Mouse (Mus musculus): ENCODE data around the gene Gkap1. TPM values are rescaled to one million over a fixed set of nuclear protein-coding genes. Genes with fewer than 3 reads are reported as not detected.

Gene Gkap1
- polyA plus RNA-seq, 1 experiment = 195 TPM

DNA sequence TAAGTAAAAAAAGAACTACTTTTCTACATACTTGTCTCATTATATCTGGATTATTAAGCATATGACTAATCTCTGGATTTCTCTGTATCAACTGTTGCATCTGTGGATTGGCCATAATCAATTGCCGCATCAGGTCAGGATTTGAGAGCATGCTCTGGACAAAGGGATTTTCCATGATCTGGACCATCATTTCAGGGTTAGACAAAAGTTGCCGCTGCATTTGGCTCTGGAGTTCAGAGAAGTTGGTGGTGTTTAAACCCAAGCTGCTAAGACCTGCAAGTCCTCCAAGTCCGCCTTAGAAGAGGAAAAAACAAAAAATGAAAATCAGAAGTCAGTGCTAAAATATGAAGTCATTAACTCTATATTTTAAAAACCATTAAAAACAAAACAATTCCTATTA is 82.3 kb downstream of the Gkap1 start:
- no peak for TF ChIP-seq POLR2A (IDR thresholded peaks at IDR 0.05; ENCODE audit: control insufficient read depth, low read depth, low read length)
- no peak for TF ChIP-seq CTCF (IDR thresholded peaks at IDR 0.05; ENCODE audit: control insufficient read depth, insufficient read depth, insufficient replicate concordance, low read depth, low read length)
- no peak overlapping the region for H3K27ac ChIP-seq (ENCODE audit: control insufficient read depth, insufficient read depth, low read depth, low read length)
- peaks cover 1% of the 10 kb centered on the region; the same call in 1 of the 2 replicates for H3K4me1 ChIP-seq (ENCODE audit: control insufficient read depth, insufficient read depth, low read length)
- no peak overlapping the region for H3K4me3 ChIP-seq (ENCODE audit: control insufficient read depth, low read depth, low read length)
- no peaks in the 10 kb centered on the region; the same call in none of the 2 replicates for H3K36me3 ChIP-seq (ENCODE audit: control insufficient read depth, insufficient read depth, low read length)
- no peaks in the 10 kb centered on the region for H3K27me3 ChIP-seq (ENCODE audit: control insufficient read depth, insufficient read depth, low read length)

DNA sequence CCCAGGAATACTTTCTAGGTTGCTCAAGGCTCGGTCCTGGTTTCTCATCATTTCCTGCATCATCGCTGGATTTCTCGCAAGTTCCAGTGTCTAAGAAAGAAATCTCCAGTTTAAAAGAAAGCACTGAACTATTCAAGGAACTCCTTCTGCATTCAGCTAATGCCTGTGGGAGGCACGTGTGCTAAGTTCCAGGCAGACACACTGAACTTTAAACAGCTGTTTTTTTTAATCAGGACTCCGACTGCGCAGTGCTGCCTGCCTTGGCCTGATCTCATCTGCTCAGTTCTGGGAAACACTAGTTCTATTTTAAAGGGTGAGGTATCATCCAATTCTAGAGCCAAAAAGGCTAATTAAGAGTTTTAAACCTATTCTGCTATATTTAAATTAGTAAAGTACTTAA is 83.4 kb downstream of the Gkap1 start:
- no peaks in the 10 kb centered on the region; the same call in none of the 2 replicates for H3K36me3 ChIP-seq (ENCODE audit: control insufficient read depth, insufficient read depth, low read length)
- H3K4me3 ChIP-seq (ENCODE audit: control insufficient read depth, low read depth, low read length) = no peak overlapping the region
- TF ChIP-seq CTCF (IDR thresholded peaks at IDR 0.05; ENCODE audit: control insufficient read depth, insufficient read depth, insufficient replicate concordance, low read depth, low read length) = no peak
- no peaks in the 10 kb centered on the region for H3K27me3 ChIP-seq (ENCODE audit: control insufficient read depth, insufficient read depth, low read length)
- no peak overlapping the region; the same call in 1 of the 2 replicates for H3K27ac ChIP-seq (ENCODE audit: control insufficient read depth, insufficient read depth, low read depth, low read length)
- peaks cover 2% of the 10 kb centered on the region; the same call in 1 of the 2 replicates for H3K4me1 ChIP-seq (ENCODE audit: control insufficient read depth, insufficient read depth, low read length)

DNA sequence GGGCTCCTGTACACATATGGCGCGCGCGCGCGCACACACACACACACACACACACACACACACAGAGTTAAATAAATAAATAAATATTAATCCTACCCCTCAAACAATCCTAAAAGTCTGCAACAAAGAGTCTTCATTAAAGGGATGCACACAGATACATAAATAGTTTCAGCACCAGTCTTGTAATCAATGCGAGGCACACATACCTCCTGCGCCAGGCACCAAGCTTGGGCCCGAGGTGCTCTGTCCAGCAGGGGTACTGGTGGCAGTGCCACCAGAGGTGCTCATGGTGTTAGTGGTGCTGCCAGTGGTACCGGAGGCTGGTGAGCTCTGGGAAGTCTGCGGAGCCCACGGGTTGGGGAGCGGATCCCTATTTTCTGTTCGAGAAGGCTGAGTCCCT is 84.0 kb downstream of the Gkap1 start:
- peaks cover 2% of the 10 kb centered on the region; the same call in 1 of the 2 replicates for H3K4me1 ChIP-seq (ENCODE audit: control insufficient read depth, insufficient read depth, low read length)
- no peak overlapping the region for H3K4me3 ChIP-seq (ENCODE audit: control insufficient read depth, low read depth, low read length)
- H3K27ac ChIP-seq (ENCODE audit: control insufficient read depth, insufficient read depth, low read depth, low read length) = no peak overlapping the region; the same call in 1 of the 2 replicates
- TF ChIP-seq CTCF (IDR thresholded peaks at IDR 0.05; ENCODE audit: control insufficient read depth, insufficient read depth, insufficient replicate concordance, low read depth, low read length) (no peak), POLR2A (IDR thresholded peaks at IDR 0.05; ENCODE audit: control insufficient read depth, low read depth, low read length) (no peak)
- no peaks in the 10 kb centered on the region; the same call in none of the 2 replicates for H3K36me3 ChIP-seq (ENCODE audit: control insufficient read depth, insufficient read depth, low read length)
- H3K27me3 ChIP-seq (ENCODE audit: control insufficient read depth, insufficient read depth, low read length) = no peaks in the 10 kb centered on the region

DNA sequence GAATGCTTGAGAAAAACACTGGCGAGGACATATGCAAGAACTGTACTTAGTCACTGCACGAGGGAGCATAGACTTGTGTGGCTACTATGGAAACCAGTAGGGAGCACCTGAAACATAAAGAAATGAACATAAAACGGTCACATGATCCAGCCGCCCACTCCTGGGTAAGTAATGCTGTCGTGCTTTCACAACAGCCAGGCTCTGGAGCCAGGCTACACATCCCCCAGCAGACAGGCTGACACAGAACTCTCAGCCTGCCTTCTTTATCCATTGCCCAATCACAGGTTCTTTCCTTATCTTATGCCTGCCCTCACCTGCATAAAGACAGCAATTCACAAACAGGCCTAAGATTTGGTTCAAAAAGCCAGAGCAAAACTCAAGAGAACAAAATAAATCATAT is 86.0 kb downstream of the Gkap1 start:
- TF ChIP-seq POLR2A (IDR thresholded peaks at IDR 0.05; ENCODE audit: control insufficient read depth, low read depth, low read length) (no peak), CTCF (IDR thresholded peaks at IDR 0.05; ENCODE audit: control insufficient read depth, insufficient read depth, insufficient replicate concordance, low read depth, low read length) (no peak)
- Histone ChIP-seq H3K4me1 (ENCODE audit: control insufficient read depth, insufficient read depth, low read length) (peaks cover 2% of the 10 kb centered on the region; the same call in 1 of the 2 replicates), H3K27ac (ENCODE audit: control insufficient read depth, insufficient read depth, low read depth, low read length) (no peak overlapping the region), H3K27me3 (ENCODE audit: control insufficient read depth, insufficient read depth, low read length) (no peaks in the 10 kb centered on the region), H3K36me3 (ENCODE audit: control insufficient read depth, insufficient read depth, low read length) (no peaks in the 10 kb centered on the region; the same call in none of the 2 replicates), H3K4me3 (ENCODE audit: control insufficient read depth, low read depth, low read length) (no peak overlapping the region)

DNA sequence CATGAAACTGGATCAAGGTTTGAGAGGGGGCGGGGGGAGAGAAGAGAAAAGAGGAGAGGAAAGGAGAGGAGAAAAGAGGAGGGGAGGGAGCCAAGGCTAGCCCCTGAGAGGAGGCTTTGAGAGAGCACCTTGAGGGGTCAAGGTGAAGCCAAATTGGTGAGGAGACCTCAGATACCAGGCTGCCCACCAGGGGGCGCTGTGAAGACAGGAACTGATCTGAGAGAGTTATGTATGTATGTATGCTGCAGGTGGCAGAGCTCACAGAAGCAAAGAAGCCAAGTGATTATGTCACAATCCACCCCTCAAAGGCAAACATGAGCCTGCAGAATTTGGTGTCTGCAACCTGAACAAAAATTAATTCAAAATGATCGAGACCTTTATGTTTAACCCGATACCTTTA is 87.1 kb downstream of the Gkap1 start:
- Histone ChIP-seq H3K36me3 (ENCODE audit: control insufficient read depth, insufficient read depth, low read length) (no peaks in the 10 kb centered on the region; the same call in none of the 2 replicates), H3K4me3 (ENCODE audit: control insufficient read depth, low read depth, low read length) (no peak overlapping the region), H3K27ac (ENCODE audit: control insufficient read depth, insufficient read depth, low read depth, low read length) (no peak overlapping the region), H3K27me3 (ENCODE audit: control insufficient read depth, insufficient read depth, low read length) (no peaks in the 10 kb centered on the region), H3K4me1 (ENCODE audit: control insufficient read depth, insufficient read depth, low read length) (peaks cover 2% of the 10 kb centered on the region; the same call in 1 of the 2 replicates)
- no peak for TF ChIP-seq POLR2A (IDR thresholded peaks at IDR 0.05; ENCODE audit: control insufficient read depth, low read depth, low read length)
- TF ChIP-seq CTCF (IDR thresholded peaks at IDR 0.05; ENCODE audit: control insufficient read depth, insufficient read depth, insufficient replicate concordance, low read depth, low read length) = peak; percentile 82

DNA sequence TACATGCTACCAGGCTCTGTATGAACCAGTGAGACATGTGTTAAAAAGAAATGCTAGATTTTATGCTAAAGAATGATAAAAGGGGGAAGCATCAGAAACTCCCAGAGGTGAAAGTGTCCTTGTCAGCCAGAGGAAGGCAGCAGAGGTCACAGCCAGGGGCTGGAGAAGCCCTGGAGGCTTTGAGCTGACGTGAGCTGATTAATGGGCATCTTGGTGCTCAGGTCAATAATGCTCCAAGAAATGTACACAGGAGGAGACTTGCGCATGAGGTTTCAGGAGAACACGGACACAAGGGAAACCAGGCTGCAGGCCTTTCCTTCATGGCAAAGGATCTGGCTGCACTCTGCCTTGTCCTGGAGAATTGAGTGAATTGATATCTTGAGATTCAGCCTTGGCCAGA is 87.7 kb downstream of the Gkap1 start:
- Histone ChIP-seq H3K27me3 (ENCODE audit: control insufficient read depth, insufficient read depth, low read length) (no peaks in the 10 kb centered on the region), H3K27ac (ENCODE audit: control insufficient read depth, insufficient read depth, low read depth, low read length) (no peak overlapping the region), H3K4me1 (ENCODE audit: control insufficient read depth, insufficient read depth, low read length) (peaks cover 2% of the 10 kb centered on the region; the same call in 1 of the 2 replicates), H3K36me3 (ENCODE audit: control insufficient read depth, insufficient read depth, low read length) (no peaks in the 10 kb centered on the region; the same call in none of the 2 replicates), H3K4me3 (ENCODE audit: control insufficient read depth, low read depth, low read length) (no peak overlapping the region)
- TF ChIP-seq POLR2A (IDR thresholded peaks at IDR 0.05; ENCODE audit: control insufficient read depth, low read depth, low read length) = no peak
- no peak for TF ChIP-seq CTCF (IDR thresholded peaks at IDR 0.05; ENCODE audit: control insufficient read depth, insufficient read depth, insufficient replicate concordance, low read depth, low read length)

DNA sequence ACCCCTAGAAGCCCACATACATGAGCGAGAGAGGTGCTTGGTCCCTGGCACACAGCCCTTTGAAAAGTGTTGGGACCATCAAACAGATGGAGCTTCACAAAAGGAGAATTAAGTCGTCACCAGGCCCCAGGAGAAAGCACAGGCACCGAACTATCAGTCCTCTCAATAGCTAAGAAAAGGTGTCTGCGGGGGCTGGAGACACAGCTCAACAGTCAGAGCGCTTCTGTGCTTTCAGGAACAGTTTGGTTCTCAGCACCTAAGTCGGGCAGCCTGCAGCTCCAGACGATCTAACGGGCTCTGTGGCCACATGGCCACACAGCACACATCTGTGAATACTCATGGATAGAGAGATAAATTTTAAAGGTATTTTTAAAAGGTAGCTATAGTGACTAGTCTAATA is 89.2 kb downstream of the Gkap1 start:
- no peak overlapping the region for H3K4me3 ChIP-seq (ENCODE audit: control insufficient read depth, low read depth, low read length)
- TF ChIP-seq CTCF (IDR thresholded peaks at IDR 0.05; ENCODE audit: control insufficient read depth, insufficient read depth, insufficient replicate concordance, low read depth, low read length) (no peak), POLR2A (IDR thresholded peaks at IDR 0.05; ENCODE audit: control insufficient read depth, low read depth, low read length) (no peak)
- no peaks in the 10 kb centered on the region; the same call in 1 of the 2 replicates for H3K36me3 ChIP-seq (ENCODE audit: control insufficient read depth, insufficient read depth, low read length)
- no peaks in the 10 kb centered on the region for H3K27me3 ChIP-seq (ENCODE audit: control insufficient read depth, insufficient read depth, low read length)
- no peak overlapping the region for H3K27ac ChIP-seq (ENCODE audit: control insufficient read depth, insufficient read depth, low read depth, low read length)
- peaks cover 2% of the 10 kb centered on the region; the same call in 1 of the 2 replicates for H3K4me1 ChIP-seq (ENCODE audit: control insufficient read depth, insufficient read depth, low read length)
